Mouse (Mus musculus): ENCODE data around the gene Serp2. TPM values are rescaled to one million over a fixed set of nuclear protein-coding genes. Genes with fewer than 3 reads are reported as not detected.

The Serp2 gene
- polyA plus RNA-seq, 1 experiment from 2014 or later: 4.3 TPM

DNA sequence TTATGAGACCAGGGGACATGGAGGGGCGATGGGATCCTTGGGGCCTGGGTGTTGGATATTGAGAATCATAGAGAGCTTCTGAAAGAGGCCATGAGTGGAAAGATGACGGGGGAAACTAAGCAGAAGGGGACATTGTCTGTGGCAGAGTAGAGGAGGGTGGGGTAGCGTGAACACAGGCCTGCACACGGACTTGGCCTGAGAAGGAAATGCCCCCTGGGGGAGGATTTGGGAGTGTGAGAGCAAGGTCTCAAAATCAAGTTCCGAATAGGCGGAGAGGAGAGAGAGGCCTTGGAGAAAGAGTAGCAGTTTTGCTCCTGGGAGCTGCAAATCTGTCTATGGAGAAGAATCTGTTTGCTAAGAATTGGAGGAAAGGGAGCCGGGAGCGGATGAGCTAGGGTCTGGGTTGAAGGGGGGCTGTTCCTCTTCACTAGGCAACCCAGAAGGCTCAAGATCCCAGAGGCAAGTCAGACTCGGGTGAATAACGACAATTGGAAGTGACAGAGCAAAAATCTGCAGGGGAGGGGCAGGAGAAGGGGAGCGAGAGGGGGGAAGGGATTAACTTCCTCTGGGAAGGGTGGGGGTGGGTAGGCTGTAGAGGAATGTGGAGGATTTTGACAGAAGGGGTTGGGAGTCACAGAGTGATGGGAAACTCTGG, 43.2 kb downstream of the Serp2 start:
- DNase-seq (ENCODE audit: low spot score) (no peak), ATAC-seq (replicated peaks; ENCODE audit: low FRiP score) (no peak)
- Histone ChIP-seq H3K4me1 (replicated peaks; ENCODE audit: control insufficient read depth, insufficient read depth, low read length) (peaks cover 36% of the 10 kb centered on the region), H3K27ac (ENCODE audit: low read depth, low read length) (no peak overlapping the region; the same call in 1 of the 2 replicates), H3K4me2 (peak overlapping the region; percentile 21; the same call in 1 of the 2 replicates), H3K36me3 (ENCODE audit: control insufficient read depth, insufficient read depth, low read length) (no peaks in the 10 kb centered on the region), H3K27me3 (replicated peaks; ENCODE audit: control insufficient read depth, insufficient read depth, low read length) (no peaks in the 10 kb centered on the region), H3K9me3 (ENCODE audit: control insufficient read depth, low read length) (no peaks in the 10 kb centered on the region), H3K4me3 (ENCODE audit: low read depth, low read length) (no peak overlapping the region), H3K9ac (ENCODE audit: low read depth, low read length) (no peak overlapping the region)
- WGBS: 36% methylated on average over 11 of the region's 11 CpGs

DNA sequence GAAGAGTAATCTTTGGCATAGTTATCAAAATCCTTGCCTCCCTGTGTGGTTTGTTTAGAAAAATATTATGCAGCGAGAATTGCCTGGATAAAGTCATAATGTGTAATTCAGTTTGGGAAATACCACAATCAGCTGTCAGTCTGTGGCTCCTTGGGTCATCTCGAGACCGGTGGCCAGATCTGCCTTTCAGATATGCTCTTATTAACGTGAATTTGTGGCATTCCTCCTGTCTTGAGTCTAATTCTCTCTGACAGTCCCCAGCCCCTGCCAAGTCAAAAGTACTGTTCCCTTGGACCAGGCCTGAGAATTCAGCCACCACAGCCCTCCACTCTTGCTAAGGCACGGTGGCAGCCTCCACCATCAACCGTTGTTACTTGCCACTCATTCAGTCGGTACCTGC, 44.7 kb downstream of the Serp2 start:
- H3K4me3 ChIP-seq (ENCODE audit: low read depth, low read length): no peak overlapping the region
- no peak overlapping the region for H3K9ac ChIP-seq (ENCODE audit: low read depth, low read length)
- WGBS: 76% methylated on average over 7 of the region's 7 CpGs
- no peak for DNase-seq (ENCODE audit: low spot score)
- H3K27me3 ChIP-seq (replicated peaks; ENCODE audit: control insufficient read depth, insufficient read depth, low read length): no peaks in the 10 kb centered on the region
- peaks cover 39% of the 10 kb centered on the region for H3K4me1 ChIP-seq (replicated peaks; ENCODE audit: control insufficient read depth, insufficient read depth, low read length)
- no peaks in the 10 kb centered on the region for H3K9me3 ChIP-seq (ENCODE audit: control insufficient read depth, low read length)
- H3K27ac ChIP-seq (ENCODE audit: low read depth, low read length): no peak overlapping the region
- H3K36me3 ChIP-seq (ENCODE audit: control insufficient read depth, insufficient read depth, low read length): peaks cover 6% of the 10 kb centered on the region; the same call in 1 of the 2 replicates
- ATAC-seq (replicated peaks; ENCODE audit: low FRiP score): no peak
- no peak overlapping the region for H3K4me2 ChIP-seq

DNA sequence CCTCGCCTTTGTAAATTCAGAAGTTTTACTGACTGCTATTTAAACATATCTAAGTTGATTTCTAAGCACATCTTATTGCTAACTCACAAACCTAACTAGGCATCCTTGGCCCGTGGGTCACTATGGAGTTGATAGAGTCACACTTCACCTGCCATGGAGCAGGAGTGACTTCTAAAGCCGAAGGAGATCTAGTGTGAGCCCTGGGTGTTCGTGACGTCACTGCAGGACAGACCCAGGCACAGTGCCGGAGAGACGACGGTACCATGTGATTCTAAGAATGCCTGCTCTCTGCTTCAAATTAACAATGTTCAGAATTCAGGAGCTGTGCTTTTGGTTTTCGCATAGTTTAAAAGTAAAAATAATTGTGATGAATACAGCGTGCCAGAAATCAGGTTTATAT, 48.0 kb downstream of the Serp2 start:
- no peak overlapping the region for H3K4me2 ChIP-seq
- H3K9ac ChIP-seq (ENCODE audit: low read depth, low read length): no peak overlapping the region
- H3K27me3 ChIP-seq (replicated peaks; ENCODE audit: control insufficient read depth, insufficient read depth, low read length): no peaks in the 10 kb centered on the region
- no peak overlapping the region for H3K27ac ChIP-seq (ENCODE audit: low read depth, low read length)
- DNase-seq (ENCODE audit: low spot score) (no peak), ATAC-seq (replicated peaks; ENCODE audit: low FRiP score) (no peak)
- no peaks in the 10 kb centered on the region for H3K9me3 ChIP-seq (ENCODE audit: control insufficient read depth, low read length)
- 81% methylated on average over 10 of the region's 10 CpGs for WGBS
- peaks cover 12% of the 10 kb centered on the region for H3K36me3 ChIP-seq (ENCODE audit: control insufficient read depth, insufficient read depth, low read length)
- H3K4me3 ChIP-seq (ENCODE audit: low read depth, low read length): no peak overlapping the region
- H3K4me1 ChIP-seq (replicated peaks; ENCODE audit: control insufficient read depth, insufficient read depth, low read length): peaks cover 24% of the 10 kb centered on the region

DNA sequence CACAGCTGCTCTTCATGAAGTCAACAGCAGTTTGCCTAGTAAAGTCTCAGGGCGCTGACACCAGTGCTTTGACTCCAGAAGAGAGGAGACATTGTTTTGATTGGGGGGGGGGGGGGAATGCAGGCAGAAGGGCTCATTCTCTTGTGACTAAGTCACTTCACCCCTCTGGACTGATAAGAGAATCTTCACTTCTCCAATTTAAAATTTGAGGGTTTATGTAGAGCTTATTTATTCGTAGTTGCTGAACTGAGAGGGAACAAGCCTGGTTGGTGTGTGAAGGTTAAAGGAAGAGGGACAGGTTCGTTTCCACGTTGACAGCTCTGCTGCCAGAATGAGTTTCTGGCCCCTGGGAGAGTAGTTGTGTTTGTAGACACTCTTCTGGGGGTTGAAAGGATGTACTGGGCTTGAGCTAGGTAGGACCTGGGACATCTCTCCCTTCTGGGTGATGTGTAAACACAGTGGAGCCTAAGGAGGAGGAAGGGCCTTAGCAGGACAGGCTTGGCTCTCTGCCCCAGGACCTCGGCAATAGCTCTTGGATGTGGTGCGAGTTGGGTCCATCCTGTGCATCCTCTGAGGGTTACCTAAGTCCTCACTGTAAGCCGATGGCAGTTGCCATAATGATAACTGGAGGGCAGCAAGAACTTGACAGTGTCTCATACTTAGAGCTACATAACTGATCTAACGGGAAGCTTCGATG, 48.7 kb downstream of the Serp2 start:
- 76% methylated on average over 9 of the region's 9 CpGs for WGBS
- Histone ChIP-seq H3K4me1 (replicated peaks; ENCODE audit: control insufficient read depth, insufficient read depth, low read length) (peaks cover 19% of the 10 kb centered on the region), H3K36me3 (ENCODE audit: control insufficient read depth, insufficient read depth, low read length) (peaks cover 12% of the 10 kb centered on the region), H3K9me3 (ENCODE audit: control insufficient read depth, low read length) (no peaks in the 10 kb centered on the region), H3K4me3 (ENCODE audit: low read depth, low read length) (no peak overlapping the region), H3K27me3 (replicated peaks; ENCODE audit: control insufficient read depth, insufficient read depth, low read length) (no peaks in the 10 kb centered on the region), H3K9ac (ENCODE audit: low read depth, low read length) (no peak overlapping the region), H3K27ac (ENCODE audit: low read depth, low read length) (0 out of 2 replicates have a peak overlapping the region, but pooled peaks have one; percentile 17), H3K4me2 (no peak overlapping the region)
- DNase-seq (ENCODE audit: low spot score): no peak
- ATAC-seq (replicated peaks; ENCODE audit: low FRiP score): no peak

DNA sequence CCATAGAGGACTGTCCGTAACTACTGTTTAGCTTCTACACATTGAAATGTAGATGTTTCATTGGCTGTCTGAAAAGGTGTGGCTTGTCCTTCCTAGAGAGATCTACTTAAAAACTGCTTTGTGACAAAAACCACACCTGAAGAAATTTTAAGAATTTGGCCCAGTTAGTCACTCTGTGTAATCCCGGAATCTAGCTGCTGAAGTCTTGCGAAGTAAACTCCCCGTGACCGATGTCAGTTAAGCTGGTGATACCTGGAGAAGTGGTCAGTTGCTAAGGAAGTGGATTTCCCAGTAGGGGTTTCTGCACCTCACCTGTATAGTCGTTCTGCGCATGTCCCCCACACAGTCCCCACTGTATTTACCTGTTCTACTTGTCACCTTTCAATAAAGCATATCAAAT, 49.3 kb downstream of the Serp2 start:
- H3K27me3 ChIP-seq (replicated peaks; ENCODE audit: control insufficient read depth, insufficient read depth, low read length): no peaks in the 10 kb centered on the region
- H3K9me3 ChIP-seq (ENCODE audit: control insufficient read depth, low read length): no peaks in the 10 kb centered on the region
- DNase-seq (ENCODE audit: low spot score): no peak
- no peak overlapping the region for H3K27ac ChIP-seq (ENCODE audit: low read depth, low read length)
- peak overlapping the region; percentile 83 for H3K4me2 ChIP-seq
- peak overlapping the region; percentile 4; the same call in 1 of the 2 replicates for H3K4me3 ChIP-seq (ENCODE audit: low read depth, low read length)
- 87% methylated on average over 7 of the region's 7 CpGs for WGBS
- H3K4me1 ChIP-seq (replicated peaks; ENCODE audit: control insufficient read depth, insufficient read depth, low read length): peaks cover 19% of the 10 kb centered on the region
- no peak for ATAC-seq (replicated peaks; ENCODE audit: low FRiP score)
- peaks cover 12% of the 10 kb centered on the region for H3K36me3 ChIP-seq (ENCODE audit: control insufficient read depth, insufficient read depth, low read length)
- no peak overlapping the region; the same call in 1 of the 2 replicates for H3K9ac ChIP-seq (ENCODE audit: low read depth, low read length)

DNA sequence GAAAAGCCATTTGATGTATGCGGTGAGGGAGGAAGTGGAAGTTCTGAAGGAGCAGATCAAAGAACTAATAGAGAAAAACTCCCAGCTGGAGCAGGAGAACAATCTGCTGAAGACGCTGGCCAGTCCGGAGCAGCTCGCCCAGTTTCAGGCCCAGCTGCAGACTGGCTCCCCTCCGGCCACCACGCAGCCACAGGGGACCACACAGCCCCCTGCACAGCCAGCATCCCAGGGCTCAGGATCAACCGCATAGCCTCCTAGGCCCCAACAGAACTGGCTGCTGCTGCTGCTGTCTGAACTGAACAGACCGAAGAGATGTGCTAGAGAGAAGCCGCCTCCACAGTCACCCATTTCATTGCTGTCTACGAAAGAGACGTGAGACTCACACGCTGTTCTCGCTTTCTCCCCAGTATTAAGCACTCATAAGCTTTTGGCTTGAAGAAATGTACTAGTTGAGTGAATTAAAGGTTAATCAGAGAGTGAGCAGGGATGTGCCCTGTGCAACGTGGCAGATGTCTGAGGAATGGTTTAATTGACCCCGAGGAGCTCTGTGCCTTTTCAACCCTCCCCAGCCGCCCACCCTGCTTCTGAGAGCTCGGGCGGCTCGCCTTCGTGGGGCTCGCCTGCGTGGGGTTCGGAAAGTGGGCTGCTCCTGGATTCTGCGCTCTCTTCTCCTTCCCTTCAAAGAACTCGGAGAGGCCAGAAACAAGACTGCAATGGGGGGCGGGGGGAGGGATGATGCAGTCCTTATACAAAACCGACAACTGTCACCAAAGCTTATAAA, 50.1 kb downstream of the Serp2 start:
- ATAC-seq (replicated peaks; ENCODE audit: low FRiP score): no peak
- H3K4me3 ChIP-seq (ENCODE audit: low read depth, low read length): peak overlapping the region; percentile 91
- 66% methylated on average over 27 of the region's 27 CpGs for WGBS
- peak overlapping the region; percentile 97 for H3K9ac ChIP-seq (ENCODE audit: low read depth, low read length)
- peak overlapping the region; percentile 83 for H3K4me2 ChIP-seq
- H3K9me3 ChIP-seq (ENCODE audit: control insufficient read depth, low read length): no peaks in the 10 kb centered on the region
- peak overlapping the region; percentile 97 for H3K27ac ChIP-seq (ENCODE audit: low read depth, low read length)
- peaks cover 12% of the 10 kb centered on the region for H3K36me3 ChIP-seq (ENCODE audit: control insufficient read depth, insufficient read depth, low read length)
- no peaks in the 10 kb centered on the region for H3K27me3 ChIP-seq (replicated peaks; ENCODE audit: control insufficient read depth, insufficient read depth, low read length)
- DNase-seq (ENCODE audit: low spot score): no peak
- peaks cover 19% of the 10 kb centered on the region for H3K4me1 ChIP-seq (replicated peaks; ENCODE audit: control insufficient read depth, insufficient read depth, low read length)

DNA sequence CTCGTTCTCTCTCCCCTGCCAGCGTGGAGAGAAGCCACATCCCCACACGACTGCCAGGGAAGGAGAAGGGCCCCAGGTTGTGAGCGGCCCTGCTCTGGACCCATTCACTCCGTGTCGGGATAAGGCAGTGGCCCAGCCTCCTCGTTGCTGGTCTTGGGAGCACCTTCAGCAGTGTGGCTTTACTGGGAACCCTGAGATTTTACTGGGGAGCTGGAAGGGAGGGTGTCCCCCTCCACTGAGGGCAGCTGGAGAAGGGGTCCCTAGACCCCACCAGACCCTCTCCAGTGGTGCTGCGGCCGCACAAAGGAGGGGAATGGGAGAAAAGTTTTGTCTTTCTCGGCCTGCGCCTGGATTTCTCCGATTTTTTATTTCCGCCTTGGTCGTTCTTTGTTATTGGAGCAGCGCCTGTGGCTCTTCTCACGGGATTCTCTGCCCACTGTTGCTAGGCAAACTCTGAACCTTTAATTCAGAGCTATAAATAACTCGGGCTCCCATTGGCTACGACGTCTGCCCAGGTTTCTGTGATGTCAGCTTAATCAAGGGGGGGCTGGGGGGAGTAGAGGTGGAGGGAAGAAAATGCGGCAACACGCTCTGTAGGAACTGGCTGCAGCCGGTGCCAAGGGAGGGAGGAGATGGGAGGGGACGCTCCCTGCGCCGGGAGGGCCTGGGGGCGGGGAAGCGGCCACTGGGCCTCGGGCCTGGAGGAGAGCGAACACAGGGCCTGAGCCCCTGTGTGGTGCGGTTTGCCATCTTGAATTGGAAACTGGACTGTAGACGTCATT, 51.1 kb downstream of the Serp2 start:
- Histone ChIP-seq H3K4me2 (peak overlapping the region; percentile 83), H3K27ac (ENCODE audit: low read depth, low read length) (peak overlapping the region; percentile 97), H3K4me1 (replicated peaks; ENCODE audit: control insufficient read depth, insufficient read depth, low read length) (peaks cover 19% of the 10 kb centered on the region), H3K27me3 (replicated peaks; ENCODE audit: control insufficient read depth, insufficient read depth, low read length) (no peaks in the 10 kb centered on the region), H3K9ac (ENCODE audit: low read depth, low read length) (peak overlapping the region; percentile 97), H3K36me3 (ENCODE audit: control insufficient read depth, insufficient read depth, low read length) (peaks cover 12% of the 10 kb centered on the region), H3K9me3 (ENCODE audit: control insufficient read depth, low read length) (no peaks in the 10 kb centered on the region), H3K4me3 (ENCODE audit: low read depth, low read length) (peak overlapping the region; percentile 91)
- peak; percentile 85 for DNase-seq (ENCODE audit: low spot score)
- ATAC-seq (replicated peaks; ENCODE audit: low FRiP score): peak; percentile 66
- WGBS: 2% methylated on average over 31 of the region's 31 CpGs

DNA sequence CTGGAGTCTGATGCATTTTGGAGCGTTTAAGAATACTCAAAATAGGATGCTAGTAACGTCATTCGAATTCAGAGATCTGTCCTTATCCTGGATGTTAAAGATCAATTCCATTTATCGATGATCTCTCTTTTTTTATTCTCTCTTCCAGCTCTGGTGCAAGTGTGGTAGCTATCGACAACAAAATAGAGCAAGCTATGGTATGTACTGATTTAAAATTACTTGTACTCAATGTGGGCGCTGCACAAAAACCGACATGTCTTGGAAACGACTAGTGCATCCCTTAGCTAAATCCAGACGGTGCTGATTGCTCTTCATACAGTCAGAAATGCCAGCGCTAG, 51.6 kb downstream of the Serp2 start:
- no peaks in the 10 kb centered on the region for H3K9me3 ChIP-seq (ENCODE audit: control insufficient read depth, low read length)
- peak overlapping the region; percentile 97 for H3K27ac ChIP-seq (ENCODE audit: low read depth, low read length)
- DNase-seq (ENCODE audit: low spot score) (no peak), ATAC-seq (replicated peaks; ENCODE audit: low FRiP score) (no peak)
- peaks cover 12% of the 10 kb centered on the region for H3K36me3 ChIP-seq (ENCODE audit: control insufficient read depth, insufficient read depth, low read length)
- peak overlapping the region; percentile 83 for H3K4me2 ChIP-seq
- 1% methylated on average over 10 of the region's 10 CpGs for WGBS
- peaks cover 19% of the 10 kb centered on the region for H3K4me1 ChIP-seq (replicated peaks; ENCODE audit: control insufficient read depth, insufficient read depth, low read length)
- no peaks in the 10 kb centered on the region for H3K27me3 ChIP-seq (replicated peaks; ENCODE audit: control insufficient read depth, insufficient read depth, low read length)
- peak overlapping the region; percentile 97 for H3K9ac ChIP-seq (ENCODE audit: low read depth, low read length)
- peak overlapping the region; percentile 91 for H3K4me3 ChIP-seq (ENCODE audit: low read depth, low read length)

Data from liver, embryonic 11.5 days (tissue).